Mouse (Mus musculus): ENCODE results near the gene Ogfod1.

Gene Ogfod1

GRCm38 (mm10) chr8:94109835-94110234 lies 72.8 kb downstream of the Ogfod1 start:
- no peak for TF ChIP-seq GATA4 (IDR thresholded peaks at IDR 0.05; ENCODE audit: insufficient replicate concordance, low read length)

- no peak for TF ChIP-seq GATA4 (IDR thresholded peaks at IDR 0.05; ENCODE audit: insufficient replicate concordance, low read length)
These were observed 73.7 kb downstream of the Ogfod1 start for GRCm38 (mm10) chr8:94110526-94111177.

- TF ChIP-seq GATA4 (IDR thresholded peaks at IDR 0.05; ENCODE audit: insufficient replicate concordance, low read length) = no peak
These were observed 76.4 kb downstream of the Ogfod1 start for GRCm38 (mm10) chr8:94113435-94113834.

GRCm38 (mm10) chr8:94113972-94114371 lies 77.0 kb downstream of the Ogfod1 start:
- no peak for TF ChIP-seq GATA4 (IDR thresholded peaks at IDR 0.05; ENCODE audit: insufficient replicate concordance, low read length)
